Mouse (Mus musculus) E14TG2a.4 (cell line): ENCODE measurements around the gene Slc30a4.

ENCODE experiments used
- H3K27me3 ChIP-seq: 2 replicates; pipeline ENCODE4 v1.6.1; 2014; ENCODE audit warnings: low read length, control low read depth; ENCODE audit not compliant: insufficient read depth
- H3K36me3 ChIP-seq: 2 replicates; pipeline ENCODE4 v1.6.1; 2014; ENCODE audit warnings: low read length, control low read depth; ENCODE audit not compliant: insufficient read depth
- H3K4me1 ChIP-seq: replicated peaks from 2 replicates; pipeline ENCODE4 v1.6.1; 2014; ENCODE audit warnings: low read depth, low read length, control low read depth
- H3K4me3 ChIP-seq: replicated peaks from 2 replicates; pipeline ENCODE4 v1.5.1; 2014; ENCODE audit warnings: mild to moderate bottlenecking, low read length
- H3K9me3 ChIP-seq: 2 replicates; pipeline ENCODE4 v1.6.1; 2014; ENCODE audit warnings: low read length, control low read depth
- CTCF ChIP-seq: conservative IDR thresholded peaks from 2 replicates; pipeline ENCODE4 v1.5.1; 2014; ENCODE audit warnings: low read length
- NANOG ChIP-seq: IDR thresholded peaks from 2 replicates; pipeline ENCODE4 v1.6.1; 2014; ENCODE audit warnings: borderline replicate concordance, low read length, mixed read lengths
- POU5F1 ChIP-seq: IDR thresholded peaks from 2 replicates; pipeline ENCODE4 v1.6.1; 2014; ENCODE audit warnings: low read length, borderline replicate concordance

The Slc30a4 gene

DNA sequence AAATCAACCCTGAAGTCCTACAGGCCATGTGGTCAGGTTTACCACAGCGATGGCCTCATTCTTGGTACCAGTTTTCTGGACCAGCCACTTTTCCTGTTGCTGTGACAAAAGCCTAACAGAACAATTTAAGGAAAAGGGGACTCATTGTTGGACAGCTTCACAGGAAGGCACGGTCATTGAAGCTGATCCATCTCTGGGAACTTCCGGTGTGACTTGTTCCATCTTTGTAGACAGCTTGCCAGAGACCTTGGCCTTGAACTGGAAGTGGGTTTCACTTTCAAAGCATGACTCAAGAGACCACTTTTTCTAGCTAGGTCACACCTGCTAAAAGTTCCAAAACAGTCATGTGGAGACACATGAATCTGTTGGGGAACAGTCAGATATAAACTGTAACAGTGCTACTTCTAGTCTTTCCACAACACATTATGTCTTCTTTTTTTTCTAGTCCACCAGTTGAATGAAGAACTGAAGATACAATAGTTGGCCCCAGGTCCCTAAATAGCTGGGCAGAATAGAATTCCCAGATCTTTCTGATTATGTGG, 13.9 kb upstream of the Slc30a4 start:
- no peak overlapping the region for H3K4me3 ChIP-seq
- no peaks in the 10 kb centered on the region for H3K27me3 ChIP-seq
- no peaks in the 10 kb centered on the region for H3K9me3 ChIP-seq
- no peaks in the 10 kb centered on the region for H3K4me1 ChIP-seq
- H3K36me3 ChIP-seq: no peaks in the 10 kb centered on the region
- TF ChIP-seq CTCF (no peak), NANOG (no peak)

GRCm38 (mm10) chr2:122715148-122715692, 12.8 kb upstream of the Slc30a4 start:
- TF ChIP-seq NANOG (no peak), POU5F1 (no peak), CTCF (no peak)
- H3K4me3 ChIP-seq: no peak overlapping the region
- H3K36me3 ChIP-seq: no peaks in the 10 kb centered on the region
- H3K27me3 ChIP-seq: no peaks in the 10 kb centered on the region
- H3K4me1 ChIP-seq: no peaks in the 10 kb centered on the region
- H3K9me3 ChIP-seq: no peaks in the 10 kb centered on the region

- Histone ChIP-seq H3K27me3 (no peaks in the 10 kb centered on the region), H3K9me3 (no peaks in the 10 kb centered on the region), H3K36me3 (no peaks in the 10 kb centered on the region), H3K4me1 (no peaks in the 10 kb centered on the region), H3K4me3 (no peak overlapping the region)
- TF ChIP-seq CTCF: no peak
- TF ChIP-seq NANOG: no peak
- no peak for TF ChIP-seq POU5F1
These were observed 10.4 kb upstream of the Slc30a4 start for GRCm38 (mm10) chr2:122712848-122713247.

GRCm38 (mm10) chr2:122711911-122712310, 9.4 kb upstream of the Slc30a4 start:
- Histone ChIP-seq H3K9me3 (no peaks in the 10 kb centered on the region), H3K27me3 (no peaks in the 10 kb centered on the region), H3K36me3 (no peaks in the 10 kb centered on the region), H3K4me1 (no peaks in the 10 kb centered on the region), H3K4me3 (no peak overlapping the region)
- TF ChIP-seq POU5F1: no peak

GRCm38 (mm10) chr2:122709156-122709555, 6.7 kb upstream of the Slc30a4 start:
- no peaks in the 10 kb centered on the region for H3K36me3 ChIP-seq
- TF ChIP-seq NANOG: no peak
- no peak for TF ChIP-seq POU5F1
- no peak for TF ChIP-seq CTCF
- no peaks in the 10 kb centered on the region for H3K9me3 ChIP-seq
- no peaks in the 10 kb centered on the region for H3K4me1 ChIP-seq
- H3K27me3 ChIP-seq: peaks cover 1% of the 10 kb centered on the region
- no peak overlapping the region for H3K4me3 ChIP-seq

DNA sequence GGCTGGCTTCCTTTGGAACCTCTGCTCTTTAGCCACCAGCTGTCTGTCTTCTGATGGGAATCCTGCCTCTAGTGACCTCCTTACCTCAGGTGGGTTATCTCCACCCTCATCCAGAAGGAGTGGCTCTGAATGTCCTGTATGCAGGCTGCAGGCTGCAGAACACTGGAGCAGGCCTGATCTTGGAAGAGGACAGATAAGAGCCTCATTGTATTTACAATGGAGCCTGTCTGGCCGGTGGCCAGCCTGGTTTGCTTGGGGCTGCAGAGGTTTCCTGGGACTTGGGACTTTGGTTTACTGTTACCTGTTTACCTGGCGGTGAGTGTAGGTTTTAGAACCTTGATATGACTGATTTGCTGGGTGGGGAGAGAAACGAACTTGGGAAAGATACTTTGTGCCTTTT, 5.6 kb upstream of the Slc30a4 start:
- H3K9me3 ChIP-seq: no peaks in the 10 kb centered on the region
- H3K4me1 ChIP-seq: no peaks in the 10 kb centered on the region
- TF ChIP-seq NANOG (no peak), POU5F1 (no peak), CTCF (no peak)
- H3K4me3 ChIP-seq: no peak overlapping the region
- H3K27me3 ChIP-seq: peaks cover 11% of the 10 kb centered on the region
- no peaks in the 10 kb centered on the region for H3K36me3 ChIP-seq

- peaks cover 8% of the 10 kb centered on the region for H3K4me1 ChIP-seq
- TF ChIP-seq NANOG (no peak), CTCF (no peak), POU5F1 (no peak)
These were observed 2.1 kb upstream of the Slc30a4 start for GRCm38 (mm10) chr2:122704572-122704971.

GRCm38 (mm10) chr2:122701871-122702180, 637 bp downstream of the Slc30a4 start:
- Histone ChIP-seq H3K9me3 (peaks cover under 1% of the 10 kb centered on the region; the same call in 1 of the 2 replicates), H3K4me3 (peak overlapping the region; percentile 81), H3K27me3 (peaks cover 41% of the 10 kb centered on the region), H3K4me1 (peaks cover 8% of the 10 kb centered on the region), H3K36me3 (no peaks in the 10 kb centered on the region)
- TF ChIP-seq CTCF (no peak), POU5F1 (no peak), NANOG (no peak)

More at GRCm38 (mm10) chr2:122704572-122704971, 2.1 kb upstream of the Slc30a4 start:
- Histone ChIP-seq H3K4me3 (no peak overlapping the region), H3K9me3 (no peaks in the 10 kb centered on the region), H3K36me3 (no peaks in the 10 kb centered on the region), H3K27me3 (peaks cover 37% of the 10 kb centered on the region)

DNA sequence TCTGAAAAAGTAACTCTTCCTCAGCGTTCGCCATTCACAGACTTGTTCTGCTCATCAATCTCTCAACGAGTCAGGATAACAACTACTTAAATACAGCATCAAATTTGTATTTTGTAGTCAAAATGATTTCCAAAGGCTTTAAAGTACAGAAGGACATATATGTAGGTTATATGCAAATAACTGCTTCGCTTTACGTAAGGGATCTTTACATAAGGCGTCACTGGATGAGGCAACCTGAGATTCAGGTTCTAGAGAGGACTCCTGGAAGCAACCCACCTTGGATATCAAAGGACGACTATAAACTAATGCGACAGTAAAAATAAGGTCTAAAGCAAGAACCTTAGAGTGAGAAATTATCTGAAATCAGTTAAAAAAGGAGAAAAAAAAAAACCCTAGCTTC, 1.5 kb downstream of the Slc30a4 start:
- peaks cover 8% of the 10 kb centered on the region for H3K4me1 ChIP-seq
- H3K36me3 ChIP-seq: no peaks in the 10 kb centered on the region
- TF ChIP-seq CTCF: no peak
- TF ChIP-seq POU5F1: no peak
- no peak for TF ChIP-seq NANOG
- H3K4me3 ChIP-seq: no peak overlapping the region
- peaks cover 6% of the 10 kb centered on the region; the same call in 1 of the 2 replicates for H3K9me3 ChIP-seq
- peaks cover 41% of the 10 kb centered on the region for H3K27me3 ChIP-seq
